Mouse (Mus musculus): ENCODE data around the gene Lhx8.

DNA sequence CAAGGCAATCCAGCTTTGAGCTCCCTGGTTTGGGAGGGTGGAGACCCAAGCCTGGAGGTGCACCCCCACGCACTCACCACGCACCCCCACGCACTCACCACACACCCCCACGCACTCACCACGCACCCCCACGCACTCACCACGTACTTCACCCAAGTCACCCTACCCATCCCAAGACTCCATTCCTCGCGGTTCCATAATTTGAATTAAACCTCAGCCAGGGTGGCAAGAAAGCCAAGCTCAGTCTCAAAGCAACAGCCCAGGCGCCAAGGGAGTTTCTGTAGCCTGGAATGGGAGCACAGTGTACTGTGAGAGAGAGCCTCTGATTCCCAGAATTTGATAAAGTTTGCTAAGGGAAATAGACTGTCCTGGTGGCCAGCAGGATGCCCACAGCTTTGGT is 4.3 kb upstream of the Lhx8 start:
- TF ChIP-seq CTCF (IDR thresholded peaks at IDR 0.05; ENCODE audit: insufficient read depth, low read depth, low read length) (no peak), POLR2A (IDR thresholded peaks at IDR 0.05; ENCODE audit: insufficient read depth, low read depth, low read length) (no peak)

Measured in olfactory bulb, adult 2 months (tissue).